Mouse (Mus musculus): ENCODE measurements at regions not wholly inside any gene's neighbourhood (a gene's known extent, or its start where the extent isn't known, plus 50 kb on each side); places are given as distances from the start of the nearest gene placed in this dataset.
A peak's percentile ranks its signal among the peaks of the same experiment; 100 is the strongest.

DNA sequence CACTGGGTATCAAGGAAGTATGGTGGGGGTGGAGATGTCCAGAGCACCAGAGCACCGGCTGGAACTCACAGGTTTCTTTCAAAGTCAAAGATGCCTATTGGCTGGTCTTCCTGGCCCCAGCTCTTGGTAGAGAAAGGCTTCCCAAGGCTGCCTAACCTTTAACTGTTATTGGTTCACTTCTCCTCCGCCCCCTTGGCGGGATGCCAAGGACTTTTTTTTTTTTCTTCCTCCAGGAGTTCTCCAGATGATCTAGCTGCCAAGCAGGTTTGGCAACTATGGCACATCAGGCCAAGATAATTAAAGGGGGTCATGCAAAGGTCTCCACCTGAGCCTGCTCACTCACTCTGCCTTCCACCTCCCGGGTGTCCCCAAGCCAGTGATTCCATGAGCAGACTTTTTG is 67.5 kb downstream of the Sc5d start:
- no peak for ATAC-seq (ENCODE audit: insufficient number of reproducible peaks, low FRiP score, low TSS enrichment)

DNA sequence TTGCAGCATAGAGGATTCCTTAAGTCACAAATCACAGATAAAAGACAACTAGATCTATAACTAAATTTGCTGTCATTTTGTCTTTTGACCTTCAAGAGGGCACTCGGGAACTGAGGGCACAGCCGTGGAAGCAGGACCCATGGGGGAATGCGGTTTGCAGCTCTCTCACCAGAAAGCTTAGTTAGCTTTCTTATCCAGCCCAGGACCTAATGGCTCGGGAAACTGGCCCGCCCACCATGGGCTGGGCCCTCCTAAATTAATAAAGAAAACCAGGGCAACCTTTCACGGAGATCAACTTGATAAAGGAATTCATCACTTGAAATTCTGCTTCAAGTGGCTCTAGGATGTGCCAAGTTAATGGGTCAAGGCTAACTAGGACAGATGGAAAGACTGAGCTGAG is 67.9 kb downstream of the Sc5d start:
- no peak for ATAC-seq (ENCODE audit: insufficient number of reproducible peaks, low FRiP score, low TSS enrichment)

DNA sequence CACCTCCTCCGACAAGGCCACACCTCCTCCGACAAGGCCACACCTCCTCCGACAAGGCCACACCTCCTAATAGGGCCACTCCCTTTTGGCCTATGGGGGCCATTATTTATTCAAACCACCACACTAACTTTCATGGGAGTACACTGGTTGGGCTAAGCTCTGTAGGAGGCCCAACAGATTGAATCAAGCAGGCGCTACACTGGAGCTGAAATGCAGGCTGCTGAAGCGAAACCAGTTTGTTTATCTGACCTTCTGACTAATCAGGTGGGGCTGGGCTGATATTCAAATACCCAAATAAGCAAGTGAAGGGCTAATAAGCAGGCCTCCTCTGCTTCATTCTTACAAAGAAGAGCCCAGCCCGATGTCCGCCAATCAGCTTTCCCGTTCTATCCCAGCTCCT is 68.4 kb downstream of the Sc5d start:
- ATAC-seq (ENCODE audit: insufficient number of reproducible peaks, low FRiP score, low TSS enrichment), result no peak

DNA sequence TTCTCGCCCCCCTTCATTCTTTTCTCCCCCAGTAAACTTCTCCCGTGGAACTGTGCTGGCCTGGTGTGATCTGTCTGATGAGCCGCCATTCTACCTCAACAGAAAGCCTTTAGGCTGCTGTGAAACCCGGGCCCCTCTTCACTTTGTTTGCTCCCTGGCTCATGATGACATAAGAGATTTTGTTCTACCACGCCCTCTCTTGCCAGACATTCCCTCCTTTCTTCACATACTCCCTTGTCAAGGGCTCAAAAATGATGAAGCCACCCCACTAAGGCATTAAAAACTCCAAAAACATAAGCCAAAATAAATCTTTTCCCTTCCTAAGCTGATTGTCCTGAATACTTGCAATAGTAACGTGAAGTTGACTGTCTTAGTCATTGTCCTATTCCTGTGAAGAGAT is 69.1 kb downstream of the Sc5d start:
- no peak for ATAC-seq (ENCODE audit: insufficient number of reproducible peaks, low FRiP score, low TSS enrichment)

DNA sequence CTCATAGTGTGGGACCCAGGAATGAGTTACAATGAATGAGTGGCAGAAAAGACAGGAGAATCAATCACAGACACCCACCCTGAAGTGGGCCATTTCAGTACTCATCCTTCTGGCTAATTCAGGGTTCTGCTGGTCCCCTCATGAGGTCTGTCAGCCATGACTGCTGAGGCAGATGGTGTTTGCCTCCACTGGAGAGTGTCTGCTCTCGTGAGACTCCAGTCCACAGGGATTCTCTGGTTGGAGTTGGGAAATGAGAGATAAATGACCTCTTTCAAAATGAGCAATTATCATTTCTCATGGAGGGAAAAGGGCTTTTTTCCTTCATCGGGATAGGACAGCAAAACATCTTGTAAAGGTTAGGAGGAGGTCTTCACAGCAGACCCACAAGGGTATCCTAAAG is 69.9 kb downstream of the Sc5d start:
- ATAC-seq (ENCODE audit: insufficient number of reproducible peaks, low FRiP score, low TSS enrichment), result no peak

DNA sequence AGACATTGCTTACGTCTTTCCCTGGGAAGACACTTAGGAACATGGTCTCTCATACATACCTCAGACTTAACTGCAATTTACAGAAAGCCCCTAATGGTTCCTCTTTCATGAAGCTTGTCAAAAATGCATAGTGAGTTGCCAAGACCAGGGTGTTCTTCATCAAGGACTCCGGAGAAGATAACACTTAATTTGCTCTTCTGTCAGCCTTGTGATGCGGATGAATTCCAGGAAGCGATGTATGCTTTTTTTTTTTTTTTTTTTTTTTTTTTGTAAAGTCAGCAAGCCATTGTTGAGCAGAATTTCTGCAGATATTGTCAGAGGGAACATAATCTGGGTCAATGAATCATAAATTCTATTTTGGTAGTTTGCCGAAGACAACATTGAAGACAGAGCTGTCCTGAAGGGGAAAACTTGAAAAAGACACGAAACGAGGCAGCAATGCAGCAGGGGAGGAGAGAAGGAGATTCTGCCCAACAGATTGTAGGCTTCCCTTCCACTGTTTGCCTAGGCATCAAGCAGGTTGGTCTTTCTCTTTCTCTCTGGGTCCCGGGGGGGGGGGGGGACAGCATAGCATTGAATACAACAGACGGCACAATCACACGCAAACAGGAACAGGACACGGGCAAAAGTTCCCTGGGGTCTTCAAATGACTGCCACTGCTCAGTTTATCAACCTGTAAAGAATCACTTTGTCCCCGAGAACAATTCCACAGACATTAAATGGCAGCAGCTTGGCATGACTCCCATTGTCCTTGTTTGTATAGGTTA is 69.1 kb upstream of the Sorl1 start:
- no peak for ATAC-seq (ENCODE audit: insufficient number of reproducible peaks, low FRiP score, low TSS enrichment)

DNA sequence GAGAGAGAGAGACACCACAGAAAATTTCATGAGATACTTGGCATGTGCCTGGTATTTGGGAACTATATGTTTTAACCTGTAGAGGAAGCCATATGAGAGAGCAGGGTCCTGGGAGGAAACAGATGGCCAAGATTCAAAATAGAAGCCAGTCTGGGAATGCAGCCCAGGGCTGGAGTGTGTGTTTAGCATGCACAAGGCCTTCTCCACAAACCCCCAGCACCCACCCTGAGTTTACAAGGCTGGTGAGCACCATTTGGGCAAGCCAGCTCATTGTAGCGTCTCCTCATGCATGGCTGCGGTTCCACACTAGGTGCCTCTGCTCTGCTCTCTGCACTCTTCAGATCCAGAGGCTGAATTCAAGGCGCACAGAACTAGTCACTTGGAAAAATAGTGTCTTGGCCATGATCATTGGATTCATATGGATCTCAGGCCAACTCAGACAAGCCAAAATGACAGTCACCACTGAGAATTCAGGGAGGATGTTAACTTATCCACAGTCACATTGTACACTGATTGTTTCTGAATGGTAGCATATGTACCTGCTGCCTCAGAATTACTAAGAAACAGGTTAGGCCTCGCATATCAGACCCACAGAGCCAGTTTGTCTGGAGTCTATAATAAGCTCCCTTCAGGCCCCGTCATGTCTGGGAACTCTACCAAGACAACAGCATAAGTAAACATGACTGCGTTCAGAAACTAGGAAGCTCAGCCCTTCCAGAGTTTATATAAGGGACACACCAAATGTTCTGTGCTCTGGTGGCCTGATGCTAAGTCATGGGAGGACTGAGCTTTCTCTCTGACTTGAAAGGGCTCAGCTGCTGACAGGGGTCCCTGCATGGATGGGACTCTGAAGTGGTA is 63.5 kb upstream of the Sorl1 start:
- peak; percentile 47; the same call in 1 of the 2 replicates for ATAC-seq (ENCODE audit: insufficient number of reproducible peaks, low FRiP score, low TSS enrichment)

DNA sequence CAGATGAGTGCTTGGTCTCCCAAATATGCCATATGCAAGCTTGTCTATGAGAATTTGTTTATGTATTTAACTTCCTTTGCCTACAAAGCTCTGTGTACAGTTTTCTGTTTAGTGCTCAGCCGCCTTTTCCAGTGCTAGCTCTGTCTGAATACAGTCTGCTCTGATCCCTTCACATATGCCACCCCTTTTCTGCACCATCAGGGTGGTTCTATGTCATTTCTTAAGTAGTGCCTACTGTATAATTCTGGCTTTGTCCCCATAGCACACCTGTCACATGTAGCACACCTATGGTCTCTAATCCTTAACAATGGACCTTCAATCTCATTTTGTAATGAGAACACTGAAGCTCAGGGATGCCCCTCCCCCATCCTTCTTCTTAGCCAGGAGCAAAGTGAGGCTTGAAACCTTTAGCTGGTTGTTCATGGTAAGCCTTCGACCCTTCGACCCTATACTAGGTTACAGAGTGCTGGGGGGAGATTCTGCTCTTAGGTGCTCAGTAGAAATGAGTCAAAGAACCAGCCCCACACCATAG is 60.1 kb upstream of the Sorl1 start:
- ATAC-seq (ENCODE audit: insufficient number of reproducible peaks, low FRiP score, low TSS enrichment), result no peak

DNA sequence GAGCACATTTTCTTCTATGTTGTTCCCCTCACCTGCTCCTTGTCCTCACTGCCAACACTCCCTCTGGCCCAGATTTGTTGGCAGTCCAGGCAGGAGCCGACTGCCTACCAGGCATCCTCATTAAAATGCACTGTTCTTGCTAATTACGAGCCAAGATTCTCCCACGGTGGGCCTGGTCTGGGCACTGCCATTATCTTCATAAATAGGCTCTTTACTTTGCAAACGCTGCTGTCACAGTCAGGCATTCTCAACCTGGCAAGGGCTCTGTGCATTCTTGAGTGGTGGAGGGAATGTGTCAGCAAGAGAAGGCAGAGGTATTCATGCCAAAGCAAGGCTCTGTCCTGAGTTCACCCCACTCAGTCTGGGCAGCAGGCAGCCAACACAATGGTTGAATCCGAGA is 59.4 kb upstream of the Sorl1 start:
- ATAC-seq (ENCODE audit: insufficient number of reproducible peaks, low FRiP score, low TSS enrichment), result peak; percentile 91

DNA sequence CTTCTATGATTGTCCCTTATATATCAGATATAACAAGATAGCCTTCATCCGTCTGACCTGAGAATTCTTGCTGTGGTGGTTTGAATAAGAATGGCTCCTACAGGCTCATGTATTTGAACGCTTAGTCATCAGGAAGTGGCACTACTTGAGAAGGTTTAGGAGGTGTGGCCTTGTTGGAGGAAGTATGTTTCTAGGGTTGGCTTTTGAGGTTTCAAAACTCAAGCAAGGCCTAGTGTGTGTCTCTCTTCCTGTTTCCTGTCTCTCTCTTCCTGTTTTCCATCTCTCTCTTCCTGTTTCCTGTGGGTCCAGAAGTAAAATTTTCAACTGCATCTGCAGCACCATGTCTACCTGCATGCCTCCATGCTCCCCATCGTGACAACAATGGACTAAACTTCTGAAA is 58.3 kb upstream of the Sorl1 start:
- ATAC-seq (ENCODE audit: insufficient number of reproducible peaks, low FRiP score, low TSS enrichment), result no peak

DNA sequence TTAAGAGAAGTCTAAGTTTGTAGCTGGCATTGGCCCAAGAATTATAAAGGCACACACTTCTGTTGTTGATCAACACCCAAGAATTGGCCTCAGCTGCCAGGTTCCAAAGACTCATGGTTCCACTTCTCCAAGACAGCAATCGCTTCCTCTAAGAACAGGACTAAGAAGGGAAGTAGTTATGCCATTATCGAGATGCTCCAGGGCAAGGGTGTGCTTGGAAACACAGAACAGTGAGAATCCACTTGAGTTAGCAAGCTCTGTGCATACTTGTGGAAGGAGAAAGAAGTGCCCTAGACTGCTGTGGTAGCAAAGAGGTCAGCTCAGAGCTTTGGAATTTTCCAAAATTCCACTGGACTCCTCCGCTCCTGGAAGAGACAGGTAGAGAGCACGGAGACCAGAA is 56.1 kb upstream of the Sorl1 start:
- ATAC-seq (ENCODE audit: insufficient number of reproducible peaks, low FRiP score, low TSS enrichment), result no peak

DNA sequence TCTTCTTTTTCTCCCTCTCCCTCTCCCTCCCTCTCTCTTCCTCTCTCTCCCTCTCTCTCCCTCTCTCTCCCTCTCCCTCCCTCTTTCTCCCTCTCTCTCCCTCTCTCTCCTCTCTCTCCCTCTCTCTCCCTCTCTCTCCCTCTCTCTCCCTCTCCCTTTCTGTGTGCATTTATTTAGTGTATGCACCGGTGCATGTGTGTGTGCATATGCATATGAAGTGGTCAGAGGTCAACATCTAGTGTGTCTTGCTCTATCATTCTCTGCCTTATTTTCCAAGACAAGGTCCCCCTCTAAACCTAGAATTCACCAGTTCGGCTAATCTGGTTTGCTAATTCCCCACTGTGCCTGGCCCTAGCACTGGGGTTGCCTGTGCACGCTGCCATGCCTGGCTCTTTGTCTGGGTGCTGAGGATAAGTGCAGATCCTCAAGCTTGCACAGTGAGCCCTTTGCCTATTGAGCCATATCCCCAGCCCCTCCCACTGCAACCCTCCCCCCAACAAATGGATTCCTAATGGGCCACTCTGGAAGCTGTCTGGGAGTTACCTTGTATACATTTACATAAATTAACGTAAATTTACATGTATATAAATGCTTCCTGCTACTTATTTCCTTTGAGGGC is 54.8 kb upstream of the Sorl1 start:
- no peak for ATAC-seq (ENCODE audit: insufficient number of reproducible peaks, low FRiP score, low TSS enrichment)

DNA sequence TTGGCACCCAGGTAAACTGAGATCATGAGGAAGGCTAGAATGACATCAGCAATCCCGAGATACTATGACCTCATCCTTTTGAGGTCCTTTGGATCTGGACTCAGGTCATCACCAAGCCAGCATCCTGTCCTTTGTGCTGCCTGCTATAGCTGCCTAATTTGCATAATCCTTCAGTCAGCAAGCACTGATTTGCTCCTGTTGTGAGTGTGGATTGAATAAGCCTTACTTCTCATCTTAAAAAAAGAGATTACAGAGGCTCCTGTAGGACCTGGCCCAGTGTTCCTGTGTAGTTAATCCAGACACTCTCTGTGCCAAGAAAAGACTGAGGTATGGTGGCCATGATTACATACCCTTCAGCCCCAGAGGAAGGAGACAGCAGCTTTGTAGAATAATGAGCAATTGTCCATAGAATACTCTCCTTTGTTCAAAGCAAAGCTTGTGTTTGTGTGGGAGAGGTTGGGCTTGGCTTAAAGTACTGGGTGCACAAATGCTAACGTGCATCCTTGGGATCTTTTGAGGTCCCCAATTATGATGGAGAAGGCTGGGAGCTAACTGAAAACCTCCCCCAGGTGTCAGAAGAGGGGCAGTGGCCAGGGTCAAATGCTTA is 50.4 kb upstream of the Sorl1 start:
- ATAC-seq (ENCODE audit: insufficient number of reproducible peaks, low FRiP score, low TSS enrichment), result no peak
